Mouse (Mus musculus) kidney, embryonic 15.5 days (tissue): ENCODE measurements at regions not wholly inside any gene's neighbourhood (a gene's known extent, or its start where the extent isn't known, plus 50 kb on each side); places are given as distances from the start of the nearest gene placed in this dataset.

ENCODE experiments used
- ATAC-seq: fragments of 200-750 bp; cut with Nextera tagmentation; replicated peaks from 2 replicates; pipeline ENCODE4 v1.8.0; 2017; ENCODE audit warnings: moderate TSS enrichment; ENCODE audit not compliant: low FRiP score
- H3K27ac ChIP-seq: fragments of 300-500 bp; sonication (generic); 2 replicates; pipeline ENCODE4 v1.5.1; 2015; ENCODE audit warnings: mild to moderate bottlenecking, inconsistent platforms
- H3K27me3 ChIP-seq: fragments of 300-500 bp; sonication (generic); 2 replicates; pipeline ENCODE4 v1.6.1; 2015; ENCODE audit warnings: inconsistent platforms
- H3K36me3 ChIP-seq: fragments of 300-500 bp; sonication (generic); 2 replicates; pipeline ENCODE4 v1.6.1; 2015; ENCODE audit warnings: inconsistent platforms
- H3K4me1 ChIP-seq: fragments of 300-500 bp; sonication (generic); 2 replicates; pipeline ENCODE4 v1.6.1; 2015; ENCODE audit warnings: inconsistent platforms
- H3K4me2 ChIP-seq: fragments of 300-500 bp; sonication (generic); 2 replicates; pipeline ENCODE4 v1.6.1; 2015; ENCODE audit warnings: moderate library complexity, mild to moderate bottlenecking, inconsistent platforms
- H3K4me3 ChIP-seq: fragments of 300-500 bp; sonication (generic); replicated peaks from 2 replicates; pipeline ENCODE4 v1.5.1; 2015; ENCODE audit warnings: mild to moderate bottlenecking, inconsistent platforms
- H3K9ac ChIP-seq: fragments of 300-500 bp; sonication (generic); 2 replicates; pipeline ENCODE4 v1.6.1; 2015; ENCODE audit warnings: mild to moderate bottlenecking, inconsistent platforms
- H3K9me3 ChIP-seq: fragments of 300-500 bp; sonication (generic); replicated peaks from 2 replicates; pipeline ENCODE4 v1.6.1; 2016; ENCODE audit warnings: inconsistent platforms
- WGBS: fragments of 180-500 bp; shearing (Covaris S2); methylation state at CpG from one replicate; pipeline ENCODE4 v1.1.7; 2015; ENCODE audit warnings: mixed read lengths; 5-methylcytosine and 5-hydroxymethylcytosine counted together

DNA sequence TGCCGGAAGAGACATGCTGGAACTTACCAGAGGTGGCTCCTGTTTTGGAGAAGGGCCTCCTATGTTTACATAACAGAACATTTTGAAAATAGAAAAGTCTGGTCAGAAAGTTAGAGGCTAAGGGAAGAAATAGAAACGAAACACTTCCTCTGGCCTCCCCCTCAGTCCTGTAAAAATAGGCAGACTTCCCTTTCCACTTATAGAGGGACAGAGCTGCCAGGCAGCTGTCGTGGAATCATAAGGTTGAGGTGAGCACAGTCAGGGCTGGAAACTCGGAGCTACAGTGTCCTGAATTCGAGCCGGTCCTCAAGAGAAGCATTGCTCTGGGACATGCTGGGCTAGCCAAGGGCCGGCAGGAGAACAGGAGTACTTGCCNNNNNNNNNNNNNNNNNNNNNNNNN, 94.0 kb upstream of the Egr2 start:
- Histone ChIP-seq H3K9me3 (no peaks in the 10 kb centered on the region), H3K36me3 (no peaks in the 10 kb centered on the region), H3K4me2 (no peak overlapping the region), H3K9ac (no peak overlapping the region), H3K27ac (no peak overlapping the region), H3K4me1 (no peaks in the 10 kb centered on the region), H3K27me3 (no peaks in the 10 kb centered on the region), H3K4me3 (no peak overlapping the region)
- 55% methylated on average over 7 of the region's 7 CpGs for WGBS
- ATAC-seq, result no peak

- Histone ChIP-seq H3K27ac (no peak overlapping the region), H3K4me1 (no peaks in the 10 kb centered on the region), H3K9me3 (no peaks in the 10 kb centered on the region), H3K4me2 (no peak overlapping the region), H3K9ac (no peak overlapping the region), H3K27me3 (no peaks in the 10 kb centered on the region), H3K36me3 (no peaks in the 10 kb centered on the region), H3K4me3 (no peak overlapping the region)
- whole genome bisulfite sequencing, result 90% methylated on average over 6 of the region's 6 CpGs
- no peak for ATAC-seq
Observed at GRCm38 (mm10) chr10:67448875-67449274, 86.4 kb upstream of the Egr2 start.

GRCm38 (mm10) chr10:67454149-67454548, 81.1 kb upstream of the Egr2 start:
- Histone ChIP-seq H3K9me3 (no peaks in the 10 kb centered on the region), H3K4me2 (no peak overlapping the region), H3K27ac (no peak overlapping the region), H3K4me1 (0 out of 2 replicates have a peak, but pooled peaks cover 3% of the 10 kb centered on the region), H3K9ac (no peak overlapping the region), H3K4me3 (no peak overlapping the region), H3K27me3 (no peaks in the 10 kb centered on the region), H3K36me3 (no peaks in the 10 kb centered on the region)
- peak; percentile 49; the same call in 1 of the 2 replicates for ATAC-seq
- 27% methylated on average over 7 of the region's 7 CpGs for WGBS

DNA sequence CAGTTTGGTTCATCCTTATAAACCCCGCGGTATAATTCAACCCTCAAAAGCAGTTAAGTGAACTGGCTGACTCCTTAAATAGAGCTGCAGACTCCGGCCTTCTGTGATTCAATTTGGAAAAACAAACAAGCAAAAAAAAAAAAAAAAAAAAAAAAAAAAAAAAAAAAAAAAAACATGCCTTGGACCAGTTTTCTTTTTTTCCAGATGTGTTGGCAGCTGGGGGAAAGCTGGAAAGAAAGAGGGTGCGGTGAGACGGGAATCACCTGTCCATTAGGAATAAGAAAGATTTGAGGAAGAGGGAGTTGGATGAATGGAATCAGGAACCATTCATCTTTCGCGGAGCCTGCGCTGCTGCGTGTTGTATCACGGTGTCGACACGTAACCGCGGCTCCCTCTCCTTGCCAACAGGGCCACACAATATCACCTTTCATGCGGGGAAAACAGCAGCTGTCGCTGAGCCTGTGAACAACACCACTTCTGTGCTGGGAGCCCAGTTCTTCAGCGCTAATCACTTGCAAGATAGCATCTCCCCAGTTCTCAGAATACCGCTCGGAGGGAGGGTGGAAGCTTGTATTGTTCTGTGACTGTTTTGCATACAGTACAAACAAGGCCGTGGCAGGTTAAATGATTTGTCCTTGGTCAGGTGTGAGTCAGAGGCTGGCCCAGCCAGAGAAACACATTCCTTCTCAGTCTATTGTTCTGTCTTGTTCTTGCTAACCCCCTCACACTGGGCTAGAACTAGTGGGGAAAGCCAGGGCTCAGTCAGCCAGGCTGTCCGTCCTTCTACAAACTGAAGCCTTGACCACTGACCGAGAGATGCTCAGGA, 76.6 kb upstream of the Egr2 start:
- Histone ChIP-seq H3K36me3 (no peaks in the 10 kb centered on the region), H3K9me3 (no peaks in the 10 kb centered on the region), H3K27ac (no peak overlapping the region), H3K27me3 (no peaks in the 10 kb centered on the region), H3K4me2 (0 out of 2 replicates have a peak overlapping the region, but pooled peaks have one; percentile 15), H3K4me1 (0 out of 2 replicates have a peak, but pooled peaks cover 3% of the 10 kb centered on the region), H3K9ac (no peak overlapping the region), H3K4me3 (no peak overlapping the region)
- WGBS, result 45% methylated on average over 22 of the region's 22 CpGs
- no peak for ATAC-seq

DNA sequence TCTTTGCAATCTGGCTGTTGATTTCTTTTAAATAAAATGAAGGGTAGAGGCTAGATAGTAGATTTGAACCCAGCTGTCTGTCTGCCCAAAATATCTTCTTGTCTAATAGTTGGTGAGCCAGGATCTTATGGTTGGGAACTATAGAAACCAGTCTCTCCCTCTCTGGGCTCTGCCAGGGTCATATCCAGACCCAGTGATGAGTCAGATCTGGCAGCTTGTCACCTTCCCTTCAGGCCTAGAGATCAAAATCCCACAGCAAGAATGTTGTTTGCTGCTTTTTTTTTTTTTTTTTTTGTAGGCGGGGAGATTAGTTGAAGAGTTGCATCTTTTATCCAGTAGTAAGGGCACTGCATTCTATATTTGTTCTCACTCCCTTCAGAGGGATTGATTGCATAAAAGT, 74.0 kb upstream of the Egr2 start:
- Histone ChIP-seq H3K9ac (no peak overlapping the region), H3K9me3 (no peaks in the 10 kb centered on the region), H3K36me3 (no peaks in the 10 kb centered on the region), H3K4me3 (no peak overlapping the region), H3K4me2 (no peak overlapping the region), H3K27ac (no peak overlapping the region), H3K27me3 (no peaks in the 10 kb centered on the region), H3K4me1 (no peaks in the 10 kb centered on the region)
- 78% methylated on average over 1 of the region's 1 CpGs for WGBS
- ATAC-seq, result no peak

DNA sequence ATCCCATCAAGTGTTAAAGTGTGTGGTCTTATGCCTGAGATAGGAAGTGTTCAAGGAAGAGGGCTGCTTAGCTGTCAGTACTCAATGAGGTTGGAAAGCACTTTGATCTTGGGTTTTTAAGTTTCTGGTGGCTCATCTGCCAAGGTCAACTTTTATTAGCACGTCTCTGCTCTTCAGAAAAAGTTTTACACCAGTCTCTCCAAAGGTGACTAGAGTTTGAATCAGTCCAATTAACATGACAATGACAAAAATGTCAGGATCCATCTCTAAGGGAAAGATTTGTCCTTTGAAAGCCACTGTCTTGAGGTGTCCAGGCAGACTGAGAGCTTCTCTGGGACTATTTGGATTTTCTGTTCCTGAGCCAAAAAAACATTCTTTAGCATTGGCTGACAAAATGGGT, 73.4 kb upstream of the Egr2 start:
- Histone ChIP-seq H3K4me3 (no peak overlapping the region), H3K27ac (no peak overlapping the region), H3K27me3 (no peaks in the 10 kb centered on the region), H3K36me3 (no peaks in the 10 kb centered on the region), H3K4me1 (no peaks in the 10 kb centered on the region), H3K4me2 (no peak overlapping the region), H3K9me3 (no peaks in the 10 kb centered on the region), H3K9ac (no peak overlapping the region)
- WGBS, result 50% methylated on average over 1 of the region's 1 CpGs
- ATAC-seq, result no peak

GRCm38 (mm10) chr10:67468724-67469123, 66.6 kb upstream of the Egr2 start:
- ATAC-seq, result no peak
- 60% methylated on average over 8 of the region's 8 CpGs for WGBS

DNA sequence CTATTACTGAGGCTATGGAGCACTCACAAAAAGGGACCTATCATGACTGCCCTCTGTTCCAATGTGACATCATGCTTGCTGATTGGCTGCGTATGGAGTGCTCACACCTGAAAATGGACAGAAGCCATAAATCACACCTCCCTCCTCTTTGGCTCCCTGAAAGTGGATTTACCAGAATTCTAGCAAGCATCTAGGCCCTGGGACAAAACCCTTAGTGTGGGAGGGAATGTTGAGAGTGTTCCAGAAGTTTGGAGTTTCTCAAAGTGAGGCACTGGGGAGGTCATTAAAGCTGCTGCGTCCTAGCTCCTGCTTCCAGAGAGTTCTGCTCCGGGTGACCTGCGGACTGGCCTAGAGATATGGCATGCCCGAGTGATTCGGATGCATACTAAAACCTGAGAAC, 62.3 kb upstream of the Egr2 start:
- WGBS, result 74% methylated on average over 6 of the region's 6 CpGs
- Histone ChIP-seq H3K4me2 (no peak overlapping the region), H3K9me3 (no peaks in the 10 kb centered on the region), H3K27me3 (no peaks in the 10 kb centered on the region), H3K36me3 (no peaks in the 10 kb centered on the region), H3K27ac (no peak overlapping the region), H3K4me1 (no peaks in the 10 kb centered on the region), H3K4me3 (no peak overlapping the region), H3K9ac (no peak overlapping the region)
- ATAC-seq, result no peak

More at GRCm38 (mm10) chr10:67468724-67469123, 66.6 kb upstream of the Egr2 start:
- Histone ChIP-seq H3K9ac (no peak overlapping the region), H3K4me3 (no peak overlapping the region), H3K36me3 (no peaks in the 10 kb centered on the region), H3K9me3 (no peaks in the 10 kb centered on the region), H3K4me2 (no peak overlapping the region), H3K4me1 (no peaks in the 10 kb centered on the region), H3K27me3 (no peaks in the 10 kb centered on the region), H3K27ac (no peak overlapping the region)

DNA sequence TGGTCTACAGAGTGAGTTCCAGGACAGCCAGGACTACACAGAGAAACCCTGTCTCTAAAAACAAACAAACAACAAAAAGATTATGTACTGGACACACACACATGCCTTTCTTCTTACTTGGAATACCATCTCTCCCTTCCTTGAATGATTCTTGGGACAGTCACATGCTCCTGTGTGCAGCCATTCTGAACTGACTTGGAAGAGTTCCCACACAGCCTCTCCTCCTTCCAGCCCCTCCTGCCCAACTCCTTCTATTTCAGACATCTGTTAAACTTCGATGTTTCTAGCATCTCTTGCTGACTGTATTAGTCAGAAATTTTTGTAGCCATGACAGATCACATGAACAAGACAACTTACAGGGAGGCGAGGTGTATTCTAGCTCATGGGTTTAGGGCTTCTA, 60.9 kb upstream of the Egr2 start:
- no peaks in the 10 kb centered on the region for H3K36me3 ChIP-seq
- H3K27me3 ChIP-seq, result no peaks in the 10 kb centered on the region
- H3K4me3 ChIP-seq, result no peak overlapping the region
- no peak overlapping the region for H3K9ac ChIP-seq
- no peaks in the 10 kb centered on the region for H3K9me3 ChIP-seq
- H3K4me1 ChIP-seq, result no peaks in the 10 kb centered on the region
- H3K27ac ChIP-seq, result no peak overlapping the region
- 75% methylated on average over 2 of the region's 2 CpGs for WGBS
- H3K4me2 ChIP-seq, result no peak overlapping the region
- no peak for ATAC-seq

DNA sequence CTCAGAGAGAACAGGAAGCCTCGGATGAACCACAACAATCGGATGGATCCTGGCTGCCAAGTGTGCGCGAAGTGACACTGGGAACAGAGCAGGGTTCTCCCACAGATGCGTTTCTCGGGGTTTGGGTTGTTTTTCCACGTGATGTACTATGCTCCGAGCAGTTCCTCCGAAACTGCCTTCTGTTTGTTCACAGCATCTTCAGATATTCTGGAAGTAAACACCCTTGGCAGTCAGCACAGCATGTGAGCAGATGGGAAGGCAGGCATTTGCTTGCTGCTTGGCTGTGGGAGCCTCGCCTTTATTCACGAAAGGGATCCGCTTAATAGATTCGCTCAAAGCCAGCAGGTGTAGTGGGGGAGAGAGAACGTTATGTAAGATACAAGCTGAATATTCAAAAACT, 53.0 kb upstream of the Egr2 start:
- Histone ChIP-seq H3K27me3 (no peaks in the 10 kb centered on the region), H3K36me3 (no peaks in the 10 kb centered on the region), H3K27ac (no peak overlapping the region), H3K4me2 (no peak overlapping the region), H3K4me3 (no peak overlapping the region), H3K4me1 (no peaks in the 10 kb centered on the region), H3K9ac (no peak overlapping the region), H3K9me3 (no peaks in the 10 kb centered on the region; the same call in 1 of the 2 replicates)
- no peak for ATAC-seq
- 66% methylated on average over 14 of the region's 14 CpGs for WGBS

- no peak for ATAC-seq
- H3K27me3 ChIP-seq, result no peaks in the 10 kb centered on the region
- H3K4me3 ChIP-seq, result no peak overlapping the region
- H3K9ac ChIP-seq, result no peak overlapping the region
- no peaks in the 10 kb centered on the region for H3K4me1 ChIP-seq
- WGBS, result 82% methylated on average over 7 of the region's 7 CpGs
- H3K9me3 ChIP-seq, result no peaks in the 10 kb centered on the region; the same call in 1 of the 2 replicates
- H3K27ac ChIP-seq, result no peak overlapping the region
- no peak overlapping the region for H3K4me2 ChIP-seq
- no peaks in the 10 kb centered on the region for H3K36me3 ChIP-seq
Observed at GRCm38 (mm10) chr10:67483371-67483770, 51.9 kb upstream of the Egr2 start.

DNA sequence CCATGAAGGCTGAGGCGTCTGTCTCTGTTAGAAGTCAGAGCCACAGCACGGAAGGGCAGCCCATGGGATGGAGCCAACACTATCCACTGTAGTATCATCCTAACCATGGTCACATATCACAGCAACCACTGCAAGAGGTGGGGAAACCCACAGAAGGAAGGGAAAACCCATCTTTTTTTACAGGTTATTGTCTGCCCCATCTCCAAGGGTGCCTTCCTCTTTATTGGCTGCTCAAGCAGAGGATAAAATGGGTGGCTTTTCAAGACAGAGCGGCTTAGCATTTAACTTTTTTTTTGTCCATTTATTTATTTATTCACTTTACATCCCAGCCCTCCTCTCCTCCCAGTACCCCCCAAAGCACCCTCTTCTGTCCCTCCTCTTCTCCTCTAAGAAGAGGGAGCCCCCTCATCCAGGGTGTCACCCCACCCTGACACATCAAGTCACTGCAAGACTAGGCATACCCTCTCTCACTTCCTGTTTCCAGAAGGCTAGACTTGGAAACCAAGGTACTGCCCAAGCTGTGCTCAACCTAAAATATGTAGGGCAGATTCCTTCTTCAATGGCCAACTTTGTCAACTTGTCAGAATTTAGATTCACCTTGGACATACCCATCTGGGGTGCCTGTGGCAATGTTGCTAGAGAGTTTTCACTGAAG, 51.1 kb upstream of the Egr2 start:
- H3K27ac ChIP-seq, result no peak overlapping the region
- no peaks in the 10 kb centered on the region; the same call in 1 of the 2 replicates for H3K9me3 ChIP-seq
- H3K4me3 ChIP-seq, result no peak overlapping the region
- no peaks in the 10 kb centered on the region for H3K4me1 ChIP-seq
- H3K4me2 ChIP-seq, result no peak overlapping the region
- WGBS, result 87% methylated on average over 3 of the region's 3 CpGs
- no peak overlapping the region for H3K9ac ChIP-seq
- ATAC-seq, result no peak
- no peaks in the 10 kb centered on the region for H3K36me3 ChIP-seq
- H3K27me3 ChIP-seq, result no peaks in the 10 kb centered on the region
